Mouse (Mus musculus) lung, postnatal 10 days (tissue): Measurements from ENCODE around the gene Mcpt2.
"Not testable (repeated sequence)": the region's sequence is repeated elsewhere in the genome, so short reads cannot be mapped to it uniquely, and the experiment has no call there.

ENCODE experiments used
- DNase-seq: peaks from one replicate; pipeline ENCODE4 v3.0.0; 2021

Mcpt2 gene

GRCm38 (mm10) chr14:56041792-56042191, at the start of gene Mcpt2:
TSS of gene Mcpt2 (plus strand) at chr14:56042041.
- DNase-seq, result not testable (repeated sequence)

DNA sequence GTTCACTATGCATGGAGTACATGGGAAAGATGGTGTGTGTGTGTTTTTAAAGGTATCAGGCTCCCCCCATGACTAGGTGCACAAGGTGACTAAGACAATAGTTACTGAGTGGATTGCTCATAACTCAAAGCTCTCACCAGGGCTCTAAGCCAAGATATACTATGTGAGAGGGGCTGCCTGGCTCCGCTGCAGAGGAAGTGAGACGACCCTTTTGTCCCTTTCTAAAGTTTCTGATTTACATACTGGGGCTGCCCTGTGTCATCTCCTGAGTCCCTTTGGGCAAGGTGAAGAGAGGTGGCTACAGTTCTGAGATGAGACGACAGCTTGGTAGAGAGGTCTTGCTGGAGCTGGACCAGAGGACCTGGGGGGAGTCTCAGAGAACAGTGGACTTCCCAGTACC, 28.7 kb upstream of the Mcpt2 start:
- no peak for DNase-seq

DNA sequence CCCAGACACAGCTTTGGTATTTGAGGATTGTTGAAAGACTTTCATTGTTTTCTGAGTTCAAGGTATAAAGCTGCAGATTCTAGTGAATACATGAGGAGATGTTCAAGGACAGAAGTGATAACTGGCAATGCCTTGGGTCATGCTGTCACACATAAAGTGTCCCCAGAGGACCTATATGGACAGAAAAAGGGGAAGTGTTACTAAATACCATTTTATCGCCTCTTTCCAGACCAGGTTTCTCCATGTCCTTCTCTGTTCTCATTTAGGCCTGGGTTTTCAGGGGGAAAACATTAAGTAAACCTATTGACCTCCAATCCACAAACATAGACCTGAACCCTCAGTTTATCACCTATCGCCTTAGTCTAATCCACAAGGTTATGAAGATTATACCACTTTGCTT, 27.9 kb upstream of the Mcpt2 start:
- DNase-seq, result no peak

- not testable (repeated sequence) for DNase-seq
Measured at GRCm38 (mm10) chr14:56017671-56018070, 24.2 kb upstream of the Mcpt2 start, which contains the start of gene Mcpt1. TSS of gene Mcpt1 (plus strand) at chr14:56017971.

GRCm38 (mm10) chr14:56019446-56019845, 22.4 kb upstream of the Mcpt2 start:
- no peak for DNase-seq

- not testable (repeated sequence) for DNase-seq
Measured at GRCm38 (mm10) chr14:56021305-56021704, 20.5 kb upstream of the Mcpt2 start.

- DNase-seq, result not testable (repeated sequence)
Measured at GRCm38 (mm10) chr14:56030395-56030794, 11.4 kb upstream of the Mcpt2 start, which contains the start of gene Mcpt9. TSS of gene Mcpt9 (minus strand) at chr14:56030495.

- DNase-seq, result peak; percentile 3
Measured at GRCm38 (mm10) chr14:56034433-56034832, 7.4 kb upstream of the Mcpt2 start.

GRCm38 (mm10) chr14:56055408-56055807, 13.6 kb downstream of the Mcpt2 start:
- DNase-seq, result no peak

DNA sequence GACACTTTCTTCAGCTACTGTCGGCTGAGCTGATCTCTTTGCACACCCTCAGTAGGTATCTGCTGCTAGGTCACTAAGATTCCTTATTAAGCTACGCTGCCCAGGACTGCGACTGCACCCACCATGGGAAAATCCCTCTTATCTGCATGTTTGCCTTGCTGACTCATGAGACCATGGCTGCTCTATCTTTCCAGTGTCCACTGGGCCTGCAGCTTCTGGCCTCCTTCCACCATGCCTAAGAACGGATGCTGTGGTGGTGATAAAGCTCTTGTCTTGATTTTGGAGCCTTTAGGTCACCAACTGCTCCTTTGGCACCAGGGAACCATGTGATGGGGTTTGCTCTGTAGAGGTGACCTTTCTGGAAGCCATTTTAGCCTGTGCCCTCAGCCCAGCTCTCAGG, 15.9 kb downstream of the Mcpt2 start:
- DNase-seq, result no peak

- DNase-seq, result not testable (repeated sequence)
Measured at GRCm38 (mm10) chr14:56062213-56062612, 20.4 kb downstream of the Mcpt2 start, which contains the start of gene Mcpt4. TSS of gene Mcpt4 (minus strand) at chr14:56062313.

- no peak for DNase-seq
Measured at GRCm38 (mm10) chr14:56082016-56082415, 40.2 kb downstream of the Mcpt2 start.

- no peak for DNase-seq
Measured at GRCm38 (mm10) chr14:56085167-56085566, 43.3 kb downstream of the Mcpt2 start, which contains the start of gene Mcpt8. TSS of gene Mcpt8 (minus strand) at chr14:56085273.

GRCm38 (mm10) chr14:56086711-56087110, 44.9 kb downstream of the Mcpt2 start:
- no peak for DNase-seq

- DNase-seq, result no peak
Measured at GRCm38 (mm10) chr14:56093353-56093752, 51.5 kb downstream of the Mcpt2 start.
